Mouse (Mus musculus): ENCODE measurements at regions not wholly inside any gene's neighbourhood (a gene's known extent, or its start where the extent isn't known, plus 50 kb on each side); places are given as distances from the start of the nearest gene placed in this dataset.

DNA sequence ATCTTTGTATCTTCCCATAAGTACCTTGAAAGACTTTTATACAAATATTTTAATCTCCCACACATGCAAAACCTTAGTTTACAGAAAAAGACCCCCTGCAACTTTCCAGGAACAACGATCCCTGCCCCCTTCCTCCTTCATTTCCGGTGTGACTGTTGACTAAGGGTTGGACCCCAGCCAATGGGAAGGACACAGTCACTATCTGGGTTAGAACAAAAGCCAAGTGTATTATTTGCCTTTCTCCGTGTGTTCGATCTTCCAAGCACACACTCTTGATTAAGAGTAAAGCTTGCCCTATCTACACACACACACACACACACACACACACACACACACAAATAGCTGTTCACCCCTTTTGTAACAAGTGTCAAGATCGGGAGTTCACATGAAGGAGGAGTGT lies 172.8 kb upstream of the Atp2b1 start:
- peaks cover 19% of the 10 kb centered on the region for H3K4me1 ChIP-seq
- whole genome bisulfite sequencing = 81% methylated on average over 5 of the region's 5 CpGs

DNA sequence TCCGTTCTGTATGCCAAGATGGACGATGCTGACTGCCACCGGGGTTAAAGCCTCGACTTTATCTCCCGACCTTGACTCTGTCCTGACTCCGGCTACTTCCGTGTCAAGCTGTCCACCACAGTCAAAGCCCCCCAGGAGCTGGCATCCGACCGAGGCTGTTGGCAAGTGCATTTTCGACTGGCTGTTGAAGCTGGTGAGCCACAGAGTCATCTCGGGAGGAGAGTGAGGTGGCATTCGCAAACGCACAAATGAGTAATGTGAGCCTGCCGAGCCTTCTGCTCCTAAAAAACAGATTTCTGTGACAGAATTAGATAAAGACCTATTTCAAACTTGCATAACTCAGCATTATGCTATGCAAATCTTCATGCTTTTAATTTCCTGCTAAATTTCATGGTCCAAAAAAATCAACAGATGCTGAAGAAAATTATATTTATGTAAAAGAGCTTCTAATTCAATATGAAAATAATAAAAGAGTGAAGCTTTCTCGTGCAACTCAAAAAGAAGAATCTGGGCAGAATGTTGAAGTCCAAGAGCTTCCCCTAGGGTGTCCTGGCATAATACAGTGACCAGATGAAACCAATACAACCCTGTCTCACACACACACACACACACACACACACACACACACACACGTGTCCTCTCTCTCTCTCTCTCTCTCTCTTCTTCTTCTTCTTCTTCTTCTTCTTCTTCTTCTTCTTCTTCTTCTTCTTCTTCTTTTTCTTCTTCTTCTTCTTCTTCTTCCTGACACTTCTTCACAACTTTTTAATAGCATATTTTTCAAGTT lies 171.2 kb upstream of the Atp2b1 start:
- H3K9me3 ChIP-seq = no peaks in the 10 kb centered on the region
- H3K4me1 ChIP-seq = peaks cover 19% of the 10 kb centered on the region
- H3K27ac ChIP-seq (replicated peaks) = no peak overlapping the region
- H3K36me3 ChIP-seq (replicated peaks) = no peaks in the 10 kb centered on the region
- H3K4me3 ChIP-seq = no peak overlapping the region
- no peak for DNase-seq (ENCODE audit: low spot score)
- 81% methylated on average over 16 of the region's 16 CpGs for WGBS
- no peaks in the 10 kb centered on the region for H3K27me3 ChIP-seq (replicated peaks; ENCODE audit: low read depth, poor library complexity, severe bottlenecking)

More for the DNA sequence above, 172.8 kb upstream of the Atp2b1 start:
- DNase-seq (ENCODE audit: low spot score) = no peak
- H3K4me3 ChIP-seq = no peak overlapping the region
- H3K9me3 ChIP-seq = no peaks in the 10 kb centered on the region
- H3K27me3 ChIP-seq (replicated peaks; ENCODE audit: low read depth, poor library complexity, severe bottlenecking) = no peaks in the 10 kb centered on the region
- H3K36me3 ChIP-seq (replicated peaks) = no peaks in the 10 kb centered on the region
- no peak overlapping the region for H3K27ac ChIP-seq (replicated peaks)

DNA sequence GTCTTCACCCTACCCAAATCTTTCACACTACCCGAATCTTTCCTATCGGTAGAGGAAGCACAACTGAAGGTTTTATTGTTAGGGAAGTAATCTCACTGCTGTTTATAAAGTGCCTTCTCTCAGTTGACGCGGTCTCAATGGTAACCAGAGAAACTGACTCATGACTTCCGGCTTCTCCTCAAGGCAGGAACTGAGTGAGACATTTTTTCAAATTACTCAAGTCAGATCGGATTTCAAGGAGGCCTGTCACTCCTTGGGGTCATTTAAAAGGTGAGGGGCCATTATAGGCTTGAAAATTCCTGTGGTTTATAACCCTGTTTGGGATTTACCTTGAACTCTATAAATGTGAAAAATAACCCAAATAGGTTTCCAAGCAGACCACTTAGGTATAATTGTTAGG lies 170.0 kb upstream of the Atp2b1 start:
- Histone ChIP-seq H3K27me3 (replicated peaks; ENCODE audit: low read depth, poor library complexity, severe bottlenecking) (no peaks in the 10 kb centered on the region), H3K4me3 (no peak overlapping the region), H3K9me3 (no peaks in the 10 kb centered on the region), H3K27ac (replicated peaks) (peak overlapping the region; percentile 60; the same call in 1 of the 2 replicates), H3K4me1 (peaks cover 26% of the 10 kb centered on the region), H3K36me3 (replicated peaks) (no peaks in the 10 kb centered on the region)
- peak; percentile 50 for DNase-seq (ENCODE audit: low spot score)
- WGBS = 24% methylated on average over 6 of the region's 6 CpGs

DNA sequence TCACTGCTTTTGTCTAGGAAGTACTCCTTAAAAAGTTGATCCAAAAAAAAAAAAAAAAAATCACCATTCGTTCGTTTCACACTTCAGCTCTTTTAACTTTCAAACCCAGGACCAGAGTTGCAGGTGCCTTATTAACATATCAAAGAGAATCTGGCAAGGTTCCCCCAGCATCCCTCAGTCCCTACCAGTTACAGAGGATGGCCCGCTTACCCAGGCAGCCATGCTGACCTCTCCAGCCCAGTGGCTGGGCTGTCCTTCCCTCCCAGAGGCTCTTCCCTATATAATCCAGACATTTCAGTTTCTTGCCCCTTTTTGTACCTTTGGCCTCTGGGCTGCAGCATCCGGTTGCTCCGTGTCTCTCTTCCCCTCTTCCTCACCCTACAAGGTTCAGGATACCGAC lies 169.5 kb upstream of the Atp2b1 start:
- Histone ChIP-seq H3K36me3 (replicated peaks) (no peaks in the 10 kb centered on the region), H3K4me1 (peaks cover 30% of the 10 kb centered on the region), H3K27ac (replicated peaks) (peak overlapping the region; percentile 54; the same call in 1 of the 2 replicates), H3K27me3 (replicated peaks; ENCODE audit: low read depth, poor library complexity, severe bottlenecking) (no peaks in the 10 kb centered on the region), H3K4me3 (no peak overlapping the region), H3K9me3 (no peaks in the 10 kb centered on the region)
- WGBS = 30% methylated on average over 6 of the region's 6 CpGs
- peak; percentile 16 for DNase-seq (ENCODE audit: low spot score)

DNA sequence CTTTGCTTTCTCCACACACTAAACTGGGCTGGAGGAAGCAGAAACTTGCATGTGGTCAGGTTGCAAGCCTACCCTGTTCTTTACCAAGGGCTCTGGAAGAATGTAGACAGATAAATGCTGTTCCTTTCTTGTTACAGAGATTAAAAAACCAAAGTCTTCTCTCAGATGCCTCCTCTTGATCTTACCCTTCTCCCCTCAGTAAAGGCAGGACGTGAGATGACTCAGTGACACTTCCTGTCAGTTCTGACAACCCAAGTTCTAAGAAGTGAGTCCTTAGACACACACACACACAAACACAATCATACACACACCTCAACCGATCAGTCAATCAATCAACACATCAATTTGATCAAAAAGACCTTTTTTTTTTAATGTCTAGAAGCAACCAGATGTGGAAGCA lies 168.8 kb upstream of the Atp2b1 start:
- 73% methylated on average over 2 of the region's 2 CpGs for WGBS
- DNase-seq (ENCODE audit: low spot score) = no peak
- 0 out of 2 replicates have a peak overlapping the region, but pooled peaks have one; percentile 54 for H3K27ac ChIP-seq (replicated peaks)
- H3K36me3 ChIP-seq (replicated peaks) = no peaks in the 10 kb centered on the region
- H3K4me3 ChIP-seq = no peak overlapping the region
- no peaks in the 10 kb centered on the region for H3K9me3 ChIP-seq
- H3K4me1 ChIP-seq = peaks cover 30% of the 10 kb centered on the region
- H3K27me3 ChIP-seq (replicated peaks; ENCODE audit: low read depth, poor library complexity, severe bottlenecking) = no peaks in the 10 kb centered on the region

DNA sequence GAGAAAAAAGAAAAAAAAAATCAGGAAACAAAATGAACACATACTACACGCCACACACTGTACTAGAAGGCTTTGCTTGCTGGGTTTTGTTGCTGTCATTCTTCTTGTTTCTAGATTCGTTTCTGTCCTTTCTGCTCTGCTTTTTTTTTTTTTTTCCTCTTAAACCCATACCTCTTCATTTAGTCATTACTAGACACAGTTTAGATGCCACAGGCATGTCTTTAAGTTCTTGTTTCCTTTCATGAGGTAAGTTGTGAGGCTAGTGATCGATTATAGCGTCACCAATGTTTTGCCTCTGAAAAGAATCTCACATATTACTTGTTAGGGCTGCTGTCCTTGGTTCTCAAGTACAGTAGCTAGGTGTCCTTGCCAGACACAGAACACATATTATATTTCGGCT lies 168.3 kb upstream of the Atp2b1 start:
- H3K36me3 ChIP-seq (replicated peaks) = no peaks in the 10 kb centered on the region
- DNase-seq (ENCODE audit: low spot score) = no peak
- 86% methylated on average over 5 of the region's 5 CpGs for WGBS
- H3K27ac ChIP-seq (replicated peaks) = no peak overlapping the region
- peaks cover 30% of the 10 kb centered on the region for H3K4me1 ChIP-seq
- H3K27me3 ChIP-seq (replicated peaks; ENCODE audit: low read depth, poor library complexity, severe bottlenecking) = no peaks in the 10 kb centered on the region
- no peak overlapping the region for H3K4me3 ChIP-seq
- H3K9me3 ChIP-seq = no peaks in the 10 kb centered on the region

DNA sequence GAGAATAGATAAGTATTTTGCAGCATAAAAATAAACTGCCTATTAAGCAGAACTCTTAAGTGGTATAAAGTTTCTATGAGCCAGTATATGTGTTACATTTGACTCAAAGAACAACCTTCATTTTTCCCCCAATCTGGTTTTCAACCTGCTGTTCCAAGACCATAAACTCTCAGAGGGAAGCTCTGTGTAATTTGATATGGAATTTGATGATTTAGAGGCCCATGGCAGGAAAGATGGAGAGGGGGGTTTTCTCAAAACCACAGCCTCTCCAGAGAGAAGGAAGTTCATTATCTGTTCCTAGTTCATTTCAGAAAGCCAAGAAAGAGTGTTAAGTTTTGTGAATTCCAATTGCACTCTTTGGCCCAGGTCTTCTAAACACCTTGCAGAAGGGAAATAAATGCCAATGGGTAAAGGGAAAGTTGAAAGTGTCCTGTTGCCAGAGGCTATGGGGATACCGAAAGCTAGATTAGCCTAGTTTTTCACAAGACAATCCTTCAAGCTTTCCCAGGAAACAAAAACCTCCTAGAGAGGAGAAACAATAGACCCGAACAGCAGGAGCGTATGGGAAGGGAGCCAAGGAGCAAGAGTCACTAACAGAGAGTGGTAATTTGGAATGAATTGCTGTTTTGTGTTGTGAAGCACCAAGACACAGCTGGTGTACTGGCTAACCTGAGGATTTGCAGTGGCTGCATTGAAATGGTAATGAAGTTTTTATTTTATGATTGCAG lies 165.2 kb upstream of the Atp2b1 start:
- no peak overlapping the region for H3K4me3 ChIP-seq
- no peaks in the 10 kb centered on the region for H3K9me3 ChIP-seq
- no peaks in the 10 kb centered on the region for H3K36me3 ChIP-seq (replicated peaks)
- no peak overlapping the region for H3K27ac ChIP-seq (replicated peaks)
- WGBS = 10% methylated on average over 3 of the region's 3 CpGs
- no peaks in the 10 kb centered on the region for H3K27me3 ChIP-seq (replicated peaks; ENCODE audit: low read depth, poor library complexity, severe bottlenecking)
- no peak for DNase-seq (ENCODE audit: low spot score)
- H3K4me1 ChIP-seq = peaks cover 26% of the 10 kb centered on the region

DNA sequence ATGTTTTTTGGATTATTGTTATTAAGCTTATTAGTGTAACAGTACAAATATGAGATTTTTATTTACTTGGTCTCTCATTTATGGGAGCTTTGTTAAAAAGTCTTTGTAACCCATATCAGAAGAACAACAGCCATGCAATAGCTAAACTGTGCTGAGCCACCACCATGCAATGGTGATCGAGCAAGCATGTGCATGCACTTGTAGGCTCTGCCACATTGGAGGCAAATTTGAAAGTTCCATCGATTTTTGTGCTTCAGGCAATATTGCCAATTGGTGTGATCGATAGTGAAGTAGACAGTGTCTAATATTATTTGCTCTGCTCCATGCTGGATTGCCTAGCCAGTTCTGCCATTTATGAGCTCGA lies 164.6 kb upstream of the Atp2b1 start:
- no peaks in the 10 kb centered on the region for H3K36me3 ChIP-seq (replicated peaks)
- no peaks in the 10 kb centered on the region for H3K9me3 ChIP-seq
- peaks cover 20% of the 10 kb centered on the region for H3K4me1 ChIP-seq
- H3K27ac ChIP-seq (replicated peaks) = no peak overlapping the region
- no peak for DNase-seq (ENCODE audit: low spot score)
- H3K4me3 ChIP-seq = no peak overlapping the region
- WGBS = 61% methylated on average over 4 of the region's 4 CpGs
- no peaks in the 10 kb centered on the region for H3K27me3 ChIP-seq (replicated peaks; ENCODE audit: low read depth, poor library complexity, severe bottlenecking)

DNA sequence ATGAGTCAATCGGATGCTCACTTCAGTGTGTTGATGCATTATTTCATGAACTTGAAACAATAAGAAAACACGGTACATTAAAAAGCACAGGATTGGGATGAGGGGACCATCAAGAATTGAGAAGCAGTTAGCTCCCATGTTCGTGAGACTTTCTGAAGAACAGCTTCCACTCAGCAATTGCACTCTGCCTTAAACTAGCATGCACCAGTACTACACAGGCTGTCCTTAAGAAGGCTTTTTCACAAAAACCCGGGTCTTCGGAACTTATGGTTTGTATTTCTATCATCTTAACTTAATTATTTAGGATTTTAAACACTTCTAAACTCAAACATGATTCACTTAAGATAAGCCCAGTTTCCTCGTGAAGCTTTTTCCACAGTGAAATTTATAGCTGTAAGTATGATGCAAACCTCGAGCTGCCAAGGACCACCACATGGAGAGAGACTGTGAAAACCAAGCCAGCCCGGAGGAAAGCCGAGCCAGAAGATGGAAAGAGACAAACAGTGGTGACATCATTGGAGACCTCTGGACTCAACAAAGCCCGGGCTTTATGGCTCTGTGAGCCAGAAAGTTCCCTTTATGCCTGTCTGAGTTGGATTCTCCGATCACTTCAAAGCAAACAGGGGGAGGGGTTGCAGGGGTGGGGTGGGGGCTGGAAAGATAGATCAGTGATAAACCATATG lies 162.7 kb upstream of the Atp2b1 start:
- Histone ChIP-seq H3K27me3 (replicated peaks; ENCODE audit: low read depth, poor library complexity, severe bottlenecking) (no peaks in the 10 kb centered on the region), H3K27ac (replicated peaks) (no peak overlapping the region), H3K36me3 (replicated peaks) (no peaks in the 10 kb centered on the region), H3K9me3 (no peaks in the 10 kb centered on the region), H3K4me3 (no peak overlapping the region), H3K4me1 (peaks cover 11% of the 10 kb centered on the region)
- DNase-seq (ENCODE audit: low spot score) = no peak
- 66% methylated on average over 11 of the region's 11 CpGs for WGBS

DNA sequence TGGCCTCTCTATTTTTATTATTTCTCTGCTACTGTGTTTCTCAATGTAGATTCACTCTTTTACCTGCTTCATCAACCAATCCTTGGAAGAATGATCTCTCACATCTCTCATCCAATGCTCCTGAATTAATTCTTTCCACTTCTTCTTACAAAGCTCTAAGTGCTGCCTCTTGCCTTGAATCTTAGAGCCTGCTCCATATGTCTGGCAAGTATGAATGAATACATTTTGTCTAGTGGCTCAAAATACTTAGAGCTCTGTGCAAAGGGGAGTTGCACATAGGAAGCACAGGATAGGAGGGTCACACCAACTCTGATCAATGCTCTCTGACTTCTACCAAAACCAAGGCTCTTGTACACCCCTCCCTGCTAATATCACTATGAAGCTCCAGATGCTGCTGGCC lies 153.1 kb upstream of the Atp2b1 start:
- Histone ChIP-seq H3K27me3 (replicated peaks; ENCODE audit: low read depth, poor library complexity, severe bottlenecking) (no peaks in the 10 kb centered on the region), H3K36me3 (replicated peaks) (no peaks in the 10 kb centered on the region), H3K9me3 (peaks cover 5% of the 10 kb centered on the region; the same call in 1 of the 2 replicates), H3K4me1 (no peaks in the 10 kb centered on the region), H3K27ac (replicated peaks) (no peak overlapping the region), H3K4me3 (no peak overlapping the region)
- no peak for DNase-seq (ENCODE audit: low spot score)

DNA sequence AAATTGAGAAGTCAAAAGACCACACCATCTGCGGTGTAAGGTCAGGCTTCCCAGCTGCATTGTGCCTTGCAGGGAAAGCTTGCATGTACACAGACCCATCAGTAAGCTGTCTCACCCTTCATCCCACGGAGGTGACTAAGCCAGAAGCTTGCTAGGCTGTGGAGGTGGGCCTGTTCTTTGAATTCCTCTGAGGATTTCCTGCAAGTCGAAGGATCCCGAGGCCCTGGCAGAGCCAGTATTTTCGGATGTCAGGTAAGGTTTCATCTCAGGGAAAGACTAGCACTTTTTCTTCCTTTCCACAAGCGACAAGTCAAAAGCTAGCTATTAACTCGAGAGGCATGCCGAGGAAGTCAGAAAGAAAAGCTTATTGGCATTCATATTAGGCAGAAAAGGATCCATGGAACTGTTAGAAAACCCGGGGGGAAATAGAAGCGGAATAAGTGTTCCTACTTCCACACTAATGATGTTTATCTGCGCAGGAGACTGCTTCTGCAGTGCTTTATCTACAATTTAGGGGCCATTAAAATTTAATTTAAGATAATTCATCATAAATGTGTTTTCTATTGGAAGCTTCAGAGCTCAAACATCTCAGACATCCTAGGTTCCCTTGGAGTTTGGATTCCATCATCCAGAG lies 148.3 kb upstream of the Atp2b1 start:
- H3K9me3 ChIP-seq = peaks cover 5% of the 10 kb centered on the region; the same call in 1 of the 2 replicates
- WGBS = 72% methylated on average over 11 of the region's 11 CpGs
- no peaks in the 10 kb centered on the region for H3K36me3 ChIP-seq (replicated peaks)
- no peak overlapping the region for H3K4me3 ChIP-seq
- no peak for DNase-seq (ENCODE audit: low spot score)
- no peaks in the 10 kb centered on the region for H3K4me1 ChIP-seq
- H3K27ac ChIP-seq (replicated peaks) = no peak overlapping the region
- no peaks in the 10 kb centered on the region for H3K27me3 ChIP-seq (replicated peaks; ENCODE audit: low read depth, poor library complexity, severe bottlenecking)

DNA sequence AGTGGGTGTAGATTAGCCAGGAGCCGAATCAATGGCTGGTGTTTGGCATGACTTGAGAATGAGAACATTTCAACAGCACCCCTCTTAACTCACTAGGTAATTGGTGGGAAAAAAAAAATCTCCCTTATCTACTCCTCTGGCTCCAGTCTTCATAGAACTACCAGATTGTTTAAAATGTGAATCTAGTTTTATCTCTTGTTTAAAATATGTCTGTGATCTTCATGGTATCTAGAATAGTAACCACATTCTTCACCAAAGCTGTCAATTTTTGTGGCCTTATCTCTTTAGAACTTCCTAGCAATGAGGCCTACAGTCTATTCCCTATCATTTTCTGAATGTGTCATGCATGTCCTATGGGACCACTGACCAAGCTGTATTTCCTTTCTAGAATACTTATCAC lies 134.4 kb upstream of the Atp2b1 start:
- H3K9me3 ChIP-seq = no peaks in the 10 kb centered on the region
- H3K4me3 ChIP-seq = no peak overlapping the region
- H3K27me3 ChIP-seq (replicated peaks; ENCODE audit: low read depth, poor library complexity, severe bottlenecking) = no peaks in the 10 kb centered on the region
- H3K4me1 ChIP-seq = peaks cover 10% of the 10 kb centered on the region
- WGBS = 82% methylated on average over 1 of the region's 1 CpGs
- H3K27ac ChIP-seq (replicated peaks) = no peak overlapping the region
- no peak for DNase-seq (ENCODE audit: low spot score)
- H3K36me3 ChIP-seq (replicated peaks) = no peaks in the 10 kb centered on the region

Data from embryonic facial prominence, embryonic 10.5 days (tissue).